Mouse (Mus musculus) right cerebral cortex, postnatal 36 days (tissue): ENCODE results near the gene Fdps.

ENCODE experiments used
- DNase-seq, 2 experiments: peaks; one replicate each; pipeline ENCODE4 v3.0.0; 2022; ENCODE audit warnings: low spot score in 2 of 2, mixed read lengths in 1 of 2

Fdps gene

GRCm38 (mm10) chr3:89101812-89102494 is at the start of gene Fdps:
Gene Fdps (minus strand): TSS chr3:89101959.
- DNase-seq: peak; percentile 98 to 99

- DNase-seq: no peak
These were observed 46.8 kb upstream of the Fdps start for GRCm38 (mm10) chr3:89148567-89148966.

DNA sequence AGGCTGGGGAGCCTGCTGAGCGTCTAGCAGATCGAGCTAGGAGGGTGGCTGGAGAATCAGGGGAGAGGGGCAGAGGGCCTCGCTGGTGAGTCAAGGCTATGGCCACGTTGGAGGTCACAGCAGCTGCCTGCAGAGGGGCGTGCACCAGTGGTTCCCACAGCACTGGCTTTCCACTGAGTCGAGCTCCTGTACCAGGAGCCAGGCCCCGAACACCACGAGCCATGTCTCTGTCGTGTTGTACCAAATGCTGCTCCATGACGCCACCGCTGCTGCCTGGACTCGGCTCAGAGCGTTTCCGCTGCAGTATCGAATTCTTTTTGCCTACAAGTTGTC is 46.2 kb upstream of the Fdps start:
- DNase-seq: no peak

- DNase-seq: no peak
These were observed 45.6 kb upstream of the Fdps start for GRCm38 (mm10) chr3:89147101-89147978.

DNA sequence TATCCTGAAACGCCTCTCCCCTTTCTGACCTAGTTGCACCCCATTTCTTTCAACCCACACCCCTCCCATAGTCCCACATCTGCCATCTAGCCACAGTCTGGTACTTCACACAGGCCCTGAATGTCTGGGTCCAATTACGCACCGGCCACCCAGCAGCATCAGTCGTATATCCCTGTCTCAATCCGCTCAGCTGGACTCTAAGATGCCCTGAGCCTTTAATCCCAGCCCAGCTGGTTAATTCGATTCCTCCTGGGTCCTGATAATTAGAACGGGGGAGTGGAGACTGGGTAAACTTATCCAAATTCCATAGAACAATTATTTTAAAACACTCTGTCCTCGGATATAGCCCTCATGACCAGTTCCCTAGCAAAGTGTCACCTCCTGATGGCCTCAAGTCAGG is 43.8 kb upstream of the Fdps start:
- no peak for DNase-seq

- DNase-seq: no peak
These were observed 43.1 kb upstream of the Fdps start for GRCm38 (mm10) chr3:89144821-89145220.

- DNase-seq: no peak
These were observed 34.6 kb upstream of the Fdps start for GRCm38 (mm10) chr3:89136365-89136764.

DNA sequence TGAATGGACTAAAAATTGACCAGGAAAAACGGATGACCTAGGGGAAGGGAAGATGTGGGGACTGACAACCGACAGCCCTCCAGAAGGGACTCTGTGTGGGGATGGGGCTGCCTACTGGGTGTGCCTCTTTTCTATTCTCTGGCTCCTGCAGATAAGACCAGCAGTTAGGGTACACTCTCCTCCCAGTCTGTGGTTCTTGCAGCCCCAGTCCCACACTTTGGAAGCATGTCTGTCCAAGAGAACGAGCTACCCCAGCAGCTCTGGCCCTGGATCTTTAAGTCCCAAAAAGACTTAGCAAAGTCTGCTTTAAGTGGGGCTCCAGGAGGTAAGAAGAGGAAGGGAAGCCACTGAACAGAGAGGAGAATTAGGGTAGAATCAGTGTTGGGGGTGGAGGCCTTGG is 34.2 kb upstream of the Fdps start, which contains the start of gene Pklr:
Gene Pklr, plus strand, starts transcription at position 185 of the 400 bp plus-strand sequence.
- no peak for DNase-seq

- DNase-seq: no peak
These were observed 32.0 kb upstream of the Fdps start for GRCm38 (mm10) chr3:89133752-89134151.

GRCm38 (mm10) chr3:89133063-89133450 is 31.3 kb upstream of the Fdps start:
- no peak for DNase-seq

- DNase-seq: peak; percentile 23 to 40
These were observed 30.7 kb upstream of the Fdps start for GRCm38 (mm10) chr3:89132285-89133062.

- DNase-seq: peak; percentile 62 to 80
These were observed 30.1 kb upstream of the Fdps start for GRCm38 (mm10) chr3:89131816-89132215.

- DNase-seq: no peak
These were observed 28.1 kb upstream of the Fdps start for GRCm38 (mm10) chr3:89129908-89130307.

- no peak for DNase-seq
These were observed 24.2 kb upstream of the Fdps start for GRCm38 (mm10) chr3:89125981-89126380.

DNA sequence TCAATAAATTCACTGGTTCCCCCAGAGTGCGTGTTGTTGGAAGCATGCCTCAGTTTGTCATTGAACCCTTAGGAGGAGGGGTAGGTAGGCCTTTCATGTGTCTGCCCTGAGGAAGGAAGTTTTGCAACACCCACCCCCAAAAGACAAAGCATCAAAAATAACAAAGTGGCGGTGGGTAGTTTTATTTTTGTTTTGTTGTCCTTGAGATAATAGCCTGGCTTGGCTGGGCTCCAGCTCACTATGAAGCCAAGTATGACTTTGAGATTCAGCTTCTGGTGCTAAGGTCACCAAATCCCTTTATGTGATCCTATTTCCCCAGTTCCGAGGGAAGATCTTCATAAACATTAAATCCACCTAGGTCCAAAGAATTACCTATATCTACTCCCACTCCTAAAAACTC is 22.5 kb upstream of the Fdps start:
- no peak for DNase-seq

GRCm38 (mm10) chr3:89123313-89123712 is 21.6 kb upstream of the Fdps start:
- no peak for DNase-seq

GRCm38 (mm10) chr3:89115522-89115921 is 13.8 kb upstream of the Fdps start:
- no peak for DNase-seq

DNA sequence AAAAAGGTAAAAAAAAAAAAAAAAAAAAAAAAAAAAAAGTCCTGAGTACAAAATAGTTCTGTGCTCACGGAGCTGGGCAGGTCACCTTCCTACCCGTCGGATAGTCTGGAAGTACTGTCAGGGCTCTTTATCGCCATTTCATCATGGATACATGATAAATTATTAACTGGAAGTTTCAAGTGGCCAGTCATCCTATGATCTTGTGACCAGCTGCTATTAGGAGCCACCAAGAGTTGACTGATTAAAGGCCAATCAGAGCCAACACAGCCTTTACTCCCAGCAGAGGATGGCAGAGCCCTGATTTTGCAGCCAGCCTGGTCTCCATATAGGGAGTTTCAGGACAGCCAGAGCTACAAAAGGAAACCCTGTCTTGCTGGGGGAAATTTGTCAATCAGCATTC is 11.3 kb upstream of the Fdps start:
- DNase-seq: no peak

GRCm38 (mm10) chr3:89108146-89108545 is 6.4 kb upstream of the Fdps start:
- no peak for DNase-seq

DNA sequence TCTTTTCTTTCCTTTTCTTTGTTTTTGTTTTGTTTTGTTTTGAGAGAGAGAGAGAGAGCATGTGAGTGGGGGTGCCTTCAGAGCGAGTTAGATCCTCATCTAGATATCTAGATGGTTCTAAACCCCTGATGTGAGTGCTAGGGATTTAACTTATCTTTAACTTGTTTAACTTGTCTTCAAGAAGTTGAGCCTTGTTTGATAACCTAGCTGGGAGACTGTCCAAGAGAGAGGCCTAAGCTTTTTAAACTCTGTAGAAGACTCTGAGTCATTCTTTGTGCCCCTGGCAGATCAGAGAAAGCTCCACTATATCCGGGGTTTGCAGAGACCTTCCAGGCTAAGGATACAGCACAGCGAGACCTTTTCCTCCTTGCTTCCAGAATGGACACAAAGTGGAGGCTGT is 5.8 kb upstream of the Fdps start:
- DNase-seq: no peak

GRCm38 (mm10) chr3:89106881-89107280 is 5.1 kb upstream of the Fdps start:
- no peak for DNase-seq

- no peak for DNase-seq
These were observed 1.5 kb upstream of the Fdps start for GRCm38 (mm10) chr3:89103291-89103595.
